7 mouse cellular contexts compared by ENCODE assay signal in the genomic region with DNA sequence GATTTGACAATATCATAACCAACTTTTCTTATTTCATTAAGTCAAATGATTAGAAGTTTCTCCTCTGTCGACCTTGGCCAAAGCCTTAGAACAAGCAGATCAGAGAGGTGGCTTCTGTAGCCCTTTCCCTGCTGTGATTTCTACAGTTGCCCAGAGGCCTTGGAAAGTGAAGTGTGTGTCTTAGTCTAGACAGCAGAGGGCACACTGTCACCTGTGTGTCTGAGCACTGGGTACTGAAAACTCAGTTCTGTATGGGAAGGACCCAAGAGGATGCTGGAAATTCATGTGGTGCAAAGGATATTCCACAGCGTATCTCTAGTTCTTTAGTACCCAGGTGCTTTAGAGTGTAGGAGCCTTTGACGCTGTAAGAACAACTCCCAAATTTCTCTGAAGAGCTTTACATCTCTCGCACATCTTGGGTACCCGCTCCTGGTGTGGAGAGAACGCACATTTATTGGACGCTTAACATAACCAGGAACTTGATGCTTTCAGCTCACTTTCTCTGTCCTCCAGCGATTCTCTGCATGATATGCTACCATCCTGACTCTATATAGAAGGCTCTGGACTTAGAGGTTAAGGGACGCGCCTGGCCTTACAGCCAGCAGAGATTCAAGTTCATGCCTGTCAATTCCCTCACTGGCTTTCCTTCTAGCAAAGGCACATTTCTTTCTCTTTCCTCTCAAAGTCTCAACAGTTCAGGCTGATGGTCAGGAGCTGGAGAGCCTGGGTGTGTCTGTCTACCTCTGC.
DNase-seq lines count a peak whose midpoint lies in the region; ATAC-seq and TF ChIP-seq lines count a peak whose summit lies in the region.

No protein-coding gene starts in this region.

- no peaks in the 10 kb centered on the region for H3K27me3 ChIP-seq in embryonic facial prominence, embryonic 10.5 days (replicated peaks; ENCODE audit: low read depth, poor library complexity, severe bottlenecking)
- H3K27me3 ChIP-seq in hindbrain, embryonic 12.5 days = no peaks in the 10 kb centered on the region
- H3K27me3 ChIP-seq in neural tube, embryonic 15.5 days (replicated peaks) = no peaks in the 10 kb centered on the region

- no peak overlapping the region for H3K9ac ChIP-seq in ES-E14 (ENCODE audit: insufficient read depth, low read depth, low read length, poor library complexity, severe bottlenecking)
- no peak overlapping the region for H3K9ac ChIP-seq in hindbrain, embryonic 12.5 days
- no peak overlapping the region for H3K9ac ChIP-seq in neural tube, embryonic 15.5 days (replicated peaks)

- no peak overlapping the region for H3K27ac ChIP-seq in ES-E14 (ENCODE audit: insufficient read depth, low read depth, low read length, poor library complexity, severe bottlenecking)
- H3K27ac ChIP-seq in embryonic facial prominence, embryonic 10.5 days (replicated peaks) = no peak overlapping the region
- H3K27ac ChIP-seq in hindbrain, embryonic 12.5 days = no peak overlapping the region
- H3K27ac ChIP-seq in neural tube, embryonic 15.5 days (replicated peaks) = no peak overlapping the region

- peak; percentile 83 for ATAC-seq in hindbrain, embryonic 12.5 days (ENCODE audit: low FRiP score)
- peak; percentile 69; the same call in 1 of the 2 replicates for ATAC-seq in neural tube, embryonic 15.5 days (ENCODE audit: low FRiP score)

- H3K9me3 ChIP-seq in ES-E14 (ENCODE audit: control insufficient read depth, insufficient read depth, low read depth, low read length) = no peaks in the 10 kb centered on the region
- H3K9me3 ChIP-seq in embryonic facial prominence, embryonic 10.5 days = no peaks in the 10 kb centered on the region
- no peaks in the 10 kb centered on the region for H3K9me3 ChIP-seq in hindbrain, embryonic 12.5 days (replicated peaks)
- H3K9me3 ChIP-seq in neural tube, embryonic 15.5 days (replicated peaks) = no peaks in the 10 kb centered on the region

- intact Hi-C loops in left cerebral cortex, postnatal 4 days (cut with DNase I) = loop anchor here (5.0 kb wide), 2 partner anchors 70 to 130 kb away; no protein-coding TSS in a partner anchor

- 72% methylated on average over 10 of the region's 10 CpGs for WGBS in embryonic facial prominence, embryonic 10.5 days
- 68% methylated on average over 10 of the region's 10 CpGs for WGBS in hindbrain, embryonic 12.5 days
- WGBS in neural tube, embryonic 15.5 days = 64% methylated on average over 10 of the region's 10 CpGs

- H3K4me3 ChIP-seq in ES-E14 (ENCODE audit: insufficient read depth in 1 of 2, low read depth in 1 of 2, low read length in 2 of 2, poor library complexity in 1 of 2, severe bottlenecking in 1 of 2) = no peak overlapping the region
- H3K4me3 ChIP-seq in embryonic facial prominence, embryonic 10.5 days = no peak overlapping the region
- H3K4me3 ChIP-seq in hindbrain, embryonic 12.5 days = no peak overlapping the region
- no peak overlapping the region for H3K4me3 ChIP-seq in neural tube, embryonic 15.5 days (replicated peaks)

- H3K4me2 ChIP-seq in hindbrain, embryonic 12.5 days (replicated peaks) = no peak overlapping the region
- no peak overlapping the region for H3K4me2 ChIP-seq in neural tube, embryonic 15.5 days

- no peaks in the 10 kb centered on the region for H3K4me1 ChIP-seq in ES-E14 (ENCODE audit: control insufficient read depth in 2 of 2, insufficient read depth in 2 of 2, low read length in 2 of 2, poor library complexity in 1 of 2)
- H3K4me1 ChIP-seq in embryonic facial prominence, embryonic 10.5 days = no peaks in the 10 kb centered on the region
- no peaks in the 10 kb centered on the region for H3K4me1 ChIP-seq in hindbrain, embryonic 12.5 days
- H3K4me1 ChIP-seq in neural tube, embryonic 15.5 days = no peaks in the 10 kb centered on the region

- peak; percentile 15 for DNase-seq in ES-E14 (ENCODE audit: low read depth, low spot score)
- peak; percentile 4 for DNase-seq in adrenal gland, adult 8-10 months
- peak; percentile 24 for DNase-seq in embryonic facial prominence, embryonic 10.5 days (ENCODE audit: low spot score)
- peak; percentile 46 for DNase-seq in left cerebral cortex, postnatal 4 days
- no peak for DNase-seq in thymus, postnatal 25 days

- H3K36me3 ChIP-seq in ES-E14 (ENCODE audit: control insufficient read depth, insufficient read depth, low read length, poor library complexity, severe bottlenecking) = no peaks in the 10 kb centered on the region
- H3K36me3 ChIP-seq in embryonic facial prominence, embryonic 10.5 days (replicated peaks) = no peaks in the 10 kb centered on the region
- no peaks in the 10 kb centered on the region for H3K36me3 ChIP-seq in hindbrain, embryonic 12.5 days
- no peaks in the 10 kb centered on the region for H3K36me3 ChIP-seq in neural tube, embryonic 15.5 days

- in situ Hi-C loops in ES-E14 (cut with MboI; ENCODE audit: low sequenced_read_pairs in 2 of 2, unreplicated experiment in 2 of 2) = no loop called here

TF ChIP-seq in ES-E14, 5 proteins besides CTCF, POLR2A, EP300 and RAD21:
- TF ChIP-seq HCFC1 (IDR thresholded peaks at IDR 0.05; ENCODE audit: borderline replicate concordance, insufficient read depth, low read length) (no peak), ZC3H11A (IDR thresholded peaks at IDR 0.05; ENCODE audit: borderline replicate concordance, low read depth, low read length) (0 out of 2 replicates have a peak, but pooled peaks have one; percentile 35)
TF ChIP-seq in ES-E14: peak in this region for 1.
